Mouse (Mus musculus): ENCODE measurements at regions not wholly inside any gene's neighbourhood (a gene's known extent, or its start where the extent isn't known, plus 50 kb on each side); places are given as distances from the start of the nearest gene placed in this dataset.
"Not testable (repeated sequence)": the region's sequence is repeated elsewhere in the genome, so short reads cannot be mapped to it uniquely, and the experiment has no call there.

GRCm38 (mm10) chr4:71470580-71470979, 287.2 kb downstream of the Gm11232 start:
- DNase-seq (ENCODE audit: low spot score) (no peak), ATAC-seq (replicated peaks; ENCODE audit: low FRiP score, low TSS enrichment, low read depth) (no peak)
- Histone ChIP-seq H3K9me3 (ENCODE audit: control insufficient read depth, low read length) (no peaks in the 10 kb centered on the region), H3K4me1 (replicated peaks; ENCODE audit: control insufficient read depth, insufficient read depth, low read length) (no peaks in the 10 kb centered on the region), H3K9ac (ENCODE audit: low read length) (no peak overlapping the region), H3K4me3 (ENCODE audit: low read depth, low read length) (no peak overlapping the region), H3K27ac (ENCODE audit: low read depth) (no peak overlapping the region), H3K4me2 (ENCODE audit: low read length) (no peak overlapping the region), H3K36me3 (ENCODE audit: control insufficient read depth, insufficient read depth, low read length) (no peaks in the 10 kb centered on the region), H3K27me3 (replicated peaks; ENCODE audit: control insufficient read depth, insufficient read depth, low read length) (no peaks in the 10 kb centered on the region)

GRCm38 (mm10) chr4:71454811-71455210, 303.0 kb downstream of the Gm11232 start:
- H3K27ac ChIP-seq (ENCODE audit: low read depth): no peak overlapping the region
- H3K4me3 ChIP-seq (ENCODE audit: low read depth, low read length): no peak overlapping the region
- no peak overlapping the region for H3K9ac ChIP-seq (ENCODE audit: low read length)
- H3K36me3 ChIP-seq (ENCODE audit: control insufficient read depth, insufficient read depth, low read length): no peaks in the 10 kb centered on the region
- 37% methylated on average over 3 of the region's 3 CpGs for WGBS
- ATAC-seq (replicated peaks; ENCODE audit: low FRiP score, low TSS enrichment, low read depth) (no peak), DNase-seq (ENCODE audit: low spot score) (no peak)
- H3K27me3 ChIP-seq (replicated peaks; ENCODE audit: control insufficient read depth, insufficient read depth, low read length): no peaks in the 10 kb centered on the region
- no peak overlapping the region for H3K4me2 ChIP-seq (ENCODE audit: low read length)
- no peaks in the 10 kb centered on the region for H3K4me1 ChIP-seq (replicated peaks; ENCODE audit: control insufficient read depth, insufficient read depth, low read length)
- no peaks in the 10 kb centered on the region for H3K9me3 ChIP-seq (ENCODE audit: control insufficient read depth, low read length)

GRCm38 (mm10) chr4:71453499-71453898, 304.3 kb downstream of the Gm11232 start:
- Histone ChIP-seq H3K27me3 (replicated peaks; ENCODE audit: control insufficient read depth, insufficient read depth, low read length) (no peaks in the 10 kb centered on the region), H3K4me1 (replicated peaks; ENCODE audit: control insufficient read depth, insufficient read depth, low read length) (no peaks in the 10 kb centered on the region), H3K9me3 (ENCODE audit: control insufficient read depth, low read length) (no peaks in the 10 kb centered on the region), H3K27ac (ENCODE audit: low read depth) (no peak overlapping the region), H3K9ac (ENCODE audit: low read length) (no peak overlapping the region), H3K4me3 (ENCODE audit: low read depth, low read length) (no peak overlapping the region), H3K36me3 (ENCODE audit: control insufficient read depth, insufficient read depth, low read length) (no peaks in the 10 kb centered on the region), H3K4me2 (ENCODE audit: low read length) (no peak overlapping the region)
- ATAC-seq (replicated peaks; ENCODE audit: low FRiP score, low TSS enrichment, low read depth) (0 out of 2 replicates have a peak, but pooled peaks have one; percentile 72), DNase-seq (ENCODE audit: low spot score) (no peak)
- 51% methylated on average over 3 of the region's 3 CpGs for WGBS

- no peak overlapping the region for H3K4me2 ChIP-seq (ENCODE audit: low read length)
- H3K27me3 ChIP-seq (replicated peaks; ENCODE audit: control insufficient read depth, insufficient read depth, low read length): no peaks in the 10 kb centered on the region
- no peaks in the 10 kb centered on the region for H3K4me1 ChIP-seq (replicated peaks; ENCODE audit: control insufficient read depth, insufficient read depth, low read length)
- WGBS: 85% methylated on average over 2 of the region's 2 CpGs
- no peaks in the 10 kb centered on the region for H3K9me3 ChIP-seq (ENCODE audit: control insufficient read depth, low read length)
- no peak overlapping the region for H3K9ac ChIP-seq (ENCODE audit: low read length)
- no peak overlapping the region for H3K4me3 ChIP-seq (ENCODE audit: low read depth, low read length)
- DNase-seq (ENCODE audit: low spot score) (no peak), ATAC-seq (replicated peaks; ENCODE audit: low FRiP score, low TSS enrichment, low read depth) (no peak)
- H3K36me3 ChIP-seq (ENCODE audit: control insufficient read depth, insufficient read depth, low read length): no peaks in the 10 kb centered on the region
- H3K27ac ChIP-seq (ENCODE audit: low read depth): no peak overlapping the region
Measured at GRCm38 (mm10) chr4:71446461-71446860, 311.3 kb downstream of the Gm11232 start.

- H3K27me3 ChIP-seq (replicated peaks; ENCODE audit: control insufficient read depth, insufficient read depth, low read length): no peaks in the 10 kb centered on the region
- no peaks in the 10 kb centered on the region for H3K36me3 ChIP-seq (ENCODE audit: control insufficient read depth, insufficient read depth, low read length)
- no peak overlapping the region for H3K4me2 ChIP-seq (ENCODE audit: low read length)
- no peak overlapping the region for H3K27ac ChIP-seq (ENCODE audit: low read depth)
- H3K4me1 ChIP-seq (replicated peaks; ENCODE audit: control insufficient read depth, insufficient read depth, low read length): no peaks in the 10 kb centered on the region
- no peak overlapping the region for H3K9ac ChIP-seq (ENCODE audit: low read length)
- 90% methylated on average over 3 of the region's 3 CpGs for WGBS
- no peaks in the 10 kb centered on the region for H3K9me3 ChIP-seq (ENCODE audit: control insufficient read depth, low read length)
- ATAC-seq (replicated peaks; ENCODE audit: low FRiP score, low TSS enrichment, low read depth) (no peak), DNase-seq (ENCODE audit: low spot score) (no peak)
- no peak overlapping the region for H3K4me3 ChIP-seq (ENCODE audit: low read depth, low read length)
Measured at GRCm38 (mm10) chr4:71431245-71431929, 326.4 kb downstream of the Gm11232 start.

GRCm38 (mm10) chr4:71422121-71422520, 335.6 kb downstream of the Gm11232 start:
- not testable (repeated sequence) for H3K27ac ChIP-seq (ENCODE audit: low read depth); ATAC-seq (replicated peaks; ENCODE audit: low FRiP score, low TSS enrichment, low read depth)
- 87% methylated on average over 7 of the region's 7 CpGs for WGBS

GRCm38 (mm10) chr4:71409867-71410266, 347.9 kb downstream of the Gm11232 start:
- DNase-seq (ENCODE audit: low spot score): no peak
- Histone ChIP-seq H3K36me3 (ENCODE audit: control insufficient read depth, insufficient read depth, low read length) (no peaks in the 10 kb centered on the region), H3K27ac (ENCODE audit: low read depth) (no peak overlapping the region), H3K27me3 (replicated peaks; ENCODE audit: control insufficient read depth, insufficient read depth, low read length) (no peaks in the 10 kb centered on the region), H3K4me3 (ENCODE audit: low read depth, low read length) (no peak overlapping the region), H3K9ac (ENCODE audit: low read length) (no peak overlapping the region), H3K4me2 (ENCODE audit: low read length) (no peak overlapping the region), H3K9me3 (ENCODE audit: control insufficient read depth, low read length) (no peaks in the 10 kb centered on the region), H3K4me1 (replicated peaks; ENCODE audit: control insufficient read depth, insufficient read depth, low read length) (no peaks in the 10 kb centered on the region)
- ATAC-seq (replicated peaks; ENCODE audit: low FRiP score, low TSS enrichment, low read depth): no peak

More at GRCm38 (mm10) chr4:71422121-71422520, 335.6 kb downstream of the Gm11232 start:
- not testable (repeated sequence) for H3K4me3 ChIP-seq (ENCODE audit: low read depth, low read length); H3K4me1 ChIP-seq (replicated peaks; ENCODE audit: control insufficient read depth, insufficient read depth, low read length); H3K27me3 ChIP-seq (replicated peaks; ENCODE audit: control insufficient read depth, insufficient read depth, low read length); DNase-seq (ENCODE audit: low spot score); H3K36me3 ChIP-seq (ENCODE audit: control insufficient read depth, insufficient read depth, low read length); H3K9me3 ChIP-seq (ENCODE audit: control insufficient read depth, low read length); H3K9ac ChIP-seq (ENCODE audit: low read length); H3K4me2 ChIP-seq (ENCODE audit: low read length)

- no peak for DNase-seq (ENCODE audit: low spot score)
- no peaks in the 10 kb centered on the region for H3K4me1 ChIP-seq (replicated peaks; ENCODE audit: control insufficient read depth, insufficient read depth, low read length)
Measured at GRCm38 (mm10) chr4:71390444-71390843, 367.3 kb downstream of the Gm11232 start.

GRCm38 (mm10) chr4:71369276-71369675, 388.5 kb downstream of the Gm11232 start:
- no peaks in the 10 kb centered on the region for H3K9me3 ChIP-seq (ENCODE audit: control insufficient read depth, low read length)
- WGBS: 94% methylated on average over 5 of the region's 5 CpGs
- DNase-seq (ENCODE audit: low spot score) (no peak), ATAC-seq (replicated peaks; ENCODE audit: low FRiP score, low TSS enrichment, low read depth) (no peak)
- H3K36me3 ChIP-seq (ENCODE audit: control insufficient read depth, insufficient read depth, low read length): no peaks in the 10 kb centered on the region
- no peaks in the 10 kb centered on the region for H3K27me3 ChIP-seq (replicated peaks; ENCODE audit: control insufficient read depth, insufficient read depth, low read length)
- no peak overlapping the region for H3K4me3 ChIP-seq (ENCODE audit: low read depth, low read length)
- H3K9ac ChIP-seq (ENCODE audit: low read length): no peak overlapping the region
- H3K4me2 ChIP-seq (ENCODE audit: low read length): no peak overlapping the region
- no peaks in the 10 kb centered on the region for H3K4me1 ChIP-seq (replicated peaks; ENCODE audit: control insufficient read depth, insufficient read depth, low read length)
- H3K27ac ChIP-seq (ENCODE audit: low read depth): no peak overlapping the region

More at GRCm38 (mm10) chr4:71390444-71390843, 367.3 kb downstream of the Gm11232 start:
- Histone ChIP-seq H3K4me3 (ENCODE audit: low read depth, low read length) (no peak overlapping the region), H3K27ac (ENCODE audit: low read depth) (no peak overlapping the region), H3K9me3 (ENCODE audit: control insufficient read depth, low read length) (no peaks in the 10 kb centered on the region), H3K4me2 (ENCODE audit: low read length) (no peak overlapping the region), H3K9ac (ENCODE audit: low read length) (no peak overlapping the region), H3K36me3 (ENCODE audit: control insufficient read depth, insufficient read depth, low read length) (no peaks in the 10 kb centered on the region), H3K27me3 (replicated peaks; ENCODE audit: control insufficient read depth, insufficient read depth, low read length) (no peaks in the 10 kb centered on the region)
- 74% methylated on average over 1 of the region's 1 CpGs for WGBS
- no peak for ATAC-seq (replicated peaks; ENCODE audit: low FRiP score, low TSS enrichment, low read depth)

Data from intestine, embryonic 14.5 days (tissue).